Mouse (Mus musculus) gastrocnemius, adult 8-10 months (tissue): ENCODE results near the gene Exoc3l. TPM values are rescaled to one million over a fixed set of nuclear protein-coding genes. Genes with fewer than 3 reads are reported as not detected.

Experiments
- microRNA-seq: library from miRNA; unstranded; fragments of <30 nt; microRNA quantifications from one replicate; pipeline ENCODE4 v1.2.0, GENCODE M21; 2022
- total RNA-seq, 4 experiments: library from RNA; stranded (reverse); gene quantifications; 2 replicates each; pipeline ENCODE4 v1.2.4; 2022

Exoc3l gene
- total RNA-seq, 4 experiments from 2014 or later = 0.94 to 2.5 (median 1.4) TPM

Small RNA genes within 50 kb of the gene (microRNA-seq; reads per million reads assigned to microRNA genes)
- gene Gm27320 (not detected), gene Mir328 (2,559 reads per million, percentile 87 among the genes with 10 or more reads in this experiment)

Other genes with a start within 250 kb of the Exoc3l start
- not detected for gene Ces3a, start 247.5 kb downstream of the Exoc3l start, total RNA-seq
- not detected for gene Ces3b, start 212.3 kb downstream of the Exoc3l start, total RNA-seq
- not detected for gene Ces4a, start 164.3 kb downstream of the Exoc3l start, total RNA-seq
- 10 to 100 TPM; 87.8 to 96.8 (median 94.6) TPM for gene Cbfb, start 125.4 kb downstream of the Exoc3l start, total RNA-seq
- gene D230025D16Rik, start 71.0 kb downstream of the Exoc3l start, total RNA-seq = 10 to 100 TPM; 24.7 to 38.2 (median 32.9) TPM
- gene B3gnt9, start 40.9 kb downstream of the Exoc3l start, total RNA-seq = 1 to 10 TPM; 1.1 to 1.7 (median 1.4) TPM
- gene Tradd, start 31.5 kb downstream of the Exoc3l start, total RNA-seq = 1 to 10 TPM; 2.3 to 4.2 (median 3.1) TPM
- gene Fbxl8, start 31.5 kb downstream of the Exoc3l start, total RNA-seq = 1 to 10 TPM in 2 of 4 experiments, under 1 TPM in 2; 0.36 to 1.3 (median 0.94) TPM
- gene Hsf4, start 26.3 kb downstream of the Exoc3l start, total RNA-seq = 10 to 100 TPM in 2 of 4 experiments, 1 to 10 TPM in 2; 8.8 to 12.6 (median 10.9) TPM
- gene Nol3, start 20.0 kb downstream of the Exoc3l start, total RNA-seq = 10 to 100 TPM; 30.0 to 40.5 (median 34.4) TPM
- gene 4931428F04Rik, start 6.2 kb downstream of the Exoc3l start, total RNA-seq = under 1 TPM; 0.27 to 0.65 (median 0.42) TPM
- 10 to 100 TPM; 28.1 to 37.8 (median 33.7) TPM for gene E2f4, start 1.6 kb upstream of the Exoc3l start, total RNA-seq
- 1 to 10 TPM in 3 of 4 experiments, under 1 TPM in 1; 0.99 to 2.7 (median 1.4) TPM for gene Elmo3, start 9.5 kb upstream of the Exoc3l start, total RNA-seq
- gene Lrrc29, start 30.2 kb upstream of the Exoc3l start, total RNA-seq = 1 to 10 TPM in 3 of 4 experiments, under 1 TPM in 1; 0.82 to 1.3 (median 1.0) TPM
- 10 to 100 TPM; 20.9 to 24.2 (median 22.9) TPM for gene Tmem208, start 30.3 kb upstream of the Exoc3l start, total RNA-seq
- gene Fhod1, start 51.9 kb upstream of the Exoc3l start, total RNA-seq = 10 to 100 TPM; 21.1 to 28.8 (median 23.9) TPM
- under 1 TPM; 0.38 to 0.65 (median 0.52) TPM for gene Slc9a5, start 52.7 kb upstream of the Exoc3l start, total RNA-seq
- gene Plekhg4, start 77.2 kb upstream of the Exoc3l start, total RNA-seq = under 1 TPM in 1 of 4 experiments, not detected in 3; 0.12 TPM
- under 1 TPM in 2 of 4 experiments, not detected in 2; 0.08 to 0.49 TPM for gene Kctd19, start 117.4 kb upstream of the Exoc3l start, total RNA-seq
- gene Lrrc36, start 117.5 kb upstream of the Exoc3l start, total RNA-seq = under 1 TPM in 2 of 4 experiments, not detected in 2; 0.70 TPM
- 10 to 100 TPM; 22.7 to 38.8 (median 34.2) TPM for gene Tppp3, start 175.4 kb upstream of the Exoc3l start, total RNA-seq
- 10 to 100 TPM; 10.3 to 11.7 (median 11.4) TPM for gene Zdhhc1, start 200.8 kb upstream of the Exoc3l start, total RNA-seq
- under 1 TPM in 2 of 4 experiments, not detected in 2; 0.12 to 0.62 TPM for gene Hsd11b2, start 222.7 kb upstream of the Exoc3l start, total RNA-seq